8 mouse cellular contexts compared by ENCODE assay signal in the genomic region with DNA sequence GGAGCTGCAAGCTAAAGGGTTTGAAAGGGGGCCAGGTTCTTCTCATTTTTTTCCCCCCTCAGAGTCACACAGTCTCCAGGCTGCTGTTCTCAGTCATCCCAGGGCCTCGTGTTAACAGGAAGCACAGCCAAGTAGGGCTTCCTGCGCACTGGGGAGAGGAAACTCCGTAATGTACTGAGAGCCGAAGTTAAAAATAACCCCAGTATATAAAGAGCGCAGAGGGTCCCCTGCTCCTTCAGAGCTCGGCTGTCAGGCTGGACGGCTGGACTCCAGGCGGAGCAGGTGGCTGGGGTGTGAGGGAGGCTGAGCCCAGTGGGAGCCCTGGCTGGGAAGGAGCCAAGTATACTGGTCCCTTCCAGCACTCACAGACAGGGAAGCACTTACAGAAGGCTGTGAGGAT. TPM values are rescaled to one million over a fixed set of nuclear protein-coding genes. Genes with fewer than 3 reads are reported as not detected.
A peak's percentile ranks its signal among the peaks of the same experiment; 100 is the strongest.
DNase-seq lines count a peak whose midpoint lies in the region; TF ChIP-seq lines count a peak whose summit lies in the region.

No protein-coding gene starts in this region.

- whole genome bisulfite sequencing in spleen, adult 2 months, result 7% methylated on average over 8 of the region's 8 CpGs
- 62% methylated on average over 8 of the region's 8 CpGs for WGBS in embryonic facial prominence, embryonic 10.5 days
- 58% methylated on average over 8 of the region's 8 CpGs for WGBS in liver, adult 2 months

- H3K36me3 ChIP-seq in spleen, adult 2 months (ENCODE audit: control insufficient read depth, insufficient read depth, low read length), result no peaks in the 10 kb centered on the region
- H3K36me3 ChIP-seq in embryonic facial prominence, embryonic 10.5 days (replicated peaks), result no peaks in the 10 kb centered on the region
- H3K36me3 ChIP-seq in liver, adult 2 months (ENCODE audit: control insufficient read depth, insufficient read depth, low read length), result no peaks in the 10 kb centered on the region

- H3K9ac ChIP-seq in liver, adult 2 months (ENCODE audit: low read depth, low read length), result peak overlapping the region; percentile 34; the same call in 1 of the 2 replicates

- H3K4me1 ChIP-seq in spleen, adult 2 months (ENCODE audit: control insufficient read depth, insufficient read depth, insufficient read length), result peaks cover 12% of the 10 kb centered on the region
- no peaks in the 10 kb centered on the region for H3K4me1 ChIP-seq in embryonic facial prominence, embryonic 10.5 days
- peaks cover 7% of the 10 kb centered on the region; the same call in 1 of the 2 replicates for H3K4me1 ChIP-seq in liver, adult 2 months (ENCODE audit: control insufficient read depth, insufficient read depth, low read length)

- DNase-seq in spleen, adult 2 months (ENCODE audit: low read depth in 1 of 2, low spot score in 2 of 2), result peak in 1 of 2 experiments; percentile 48
- no peak for DNase-seq in spleen, postnatal 14 days (ENCODE audit: low spot score in 2 of 2)
- peak; percentile 12 for DNase-seq in embryonic facial prominence, embryonic 10.5 days (ENCODE audit: low spot score)
- DNase-seq in heart, adult 9 months (ENCODE audit: low spot score in 2 of 2), result peak; percentile 97 to 100
- peak; percentile 90 for DNase-seq in kidney, postnatal 10 days
- peak; percentile 51 for DNase-seq in liver, adult 2 months (ENCODE audit: extremely low read depth, low read depth, low spot score)
- DNase-seq in naive thymus-derived CD4-positive, alpha-beta T cell, adult 2 months (ENCODE audit: low read depth), result peak; percentile 83
- DNase-seq in thymus, postnatal 25 days, result peak; percentile 62

- no peak; the same call in 1 of the 2 replicates for TF ChIP-seq POLR2A in spleen, adult 2 months (IDR thresholded peaks at IDR 0.05; ENCODE audit: low read depth, low read length)
- TF ChIP-seq POLR2A in liver, adult 2 months (IDR thresholded peaks at IDR 0.05; ENCODE audit: extremely low read depth, insufficient read depth, low read length), result peak; percentile 78; the same call in 1 of the 2 replicates

- no peak for TF ChIP-seq CTCF in spleen, adult 2 months (IDR thresholded peaks at IDR 0.05; ENCODE audit: extremely low read depth, insufficient read depth, insufficient read length, insufficient replicate concordance)
- TF ChIP-seq CTCF in liver, adult 2 months (IDR thresholded peaks at IDR 0.05; ENCODE audit: low read depth, low read length), result no peak

- H3K9me3 ChIP-seq in embryonic facial prominence, embryonic 10.5 days, result no peaks in the 10 kb centered on the region

- peak overlapping the region; percentile 86 for H3K27ac ChIP-seq in spleen, adult 2 months (ENCODE audit: insufficient read depth, low read length)
- H3K27ac ChIP-seq in embryonic facial prominence, embryonic 10.5 days (replicated peaks), result no peak overlapping the region
- H3K27ac ChIP-seq in liver, adult 2 months (replicated peaks; ENCODE audit: insufficient read depth, low read depth, low read length), result peak overlapping the region; percentile 82

- H3K4me3 ChIP-seq in spleen, adult 2 months (ENCODE audit: extremely low read depth, insufficient read depth, insufficient read length), result no peak overlapping the region
- H3K4me3 ChIP-seq in embryonic facial prominence, embryonic 10.5 days, result no peak overlapping the region
- no peak overlapping the region for H3K4me3 ChIP-seq in liver, adult 2 months (ENCODE audit: insufficient read depth, low read depth, low read length)

- no peaks in the 10 kb centered on the region for H3K79me2 ChIP-seq in liver, adult 2 months (ENCODE audit: control insufficient read depth, insufficient read depth, low read length)

- H3K27me3 ChIP-seq in spleen, adult 2 months (ENCODE audit: control insufficient read depth, insufficient read depth, low read length), result no peaks in the 10 kb centered on the region
- H3K27me3 ChIP-seq in embryonic facial prominence, embryonic 10.5 days (replicated peaks; ENCODE audit: low read depth, poor library complexity, severe bottlenecking), result no peaks in the 10 kb centered on the region
- H3K27me3 ChIP-seq in liver, adult 2 months (ENCODE audit: control insufficient read depth, insufficient read depth, low read length), result no peaks in the 10 kb centered on the region

RNA-seq across cellular contexts. Expression of gene Gm10282, which starts 9.4 kb away (rescaled TPM):
- 1.4 and 1.7 TPM in 2 replicates for polyA plus RNA-seq in spleen, adult 2 months (2012; rRNA removed)
- 31.3 and 36.9 TPM in 2 replicates for polyA plus RNA-seq in embryonic facial prominence, embryonic 10.5 days (2016; fragmentation: Nextera tagmentation; extraction: Ambion mirVana)
- 0.54 and 1.0 TPM in 2 replicates for total RNA-seq in liver, adult 2 months (2014; rRNA removed)
- polyA plus RNA-seq in liver, adult 2 months (2012; rRNA removed), result 0.37 and 0.42 TPM in 2 replicates

RNA-seq across cellular contexts. Expression of gene Klf2, which starts 23.2 kb away (rescaled TPM):
- 219 and 378 TPM in 2 replicates for polyA plus RNA-seq in spleen, adult 2 months (2012; rRNA removed)
- 3.1 and 3.7 TPM in 2 replicates for polyA plus RNA-seq in embryonic facial prominence, embryonic 10.5 days (2016; fragmentation: Nextera tagmentation; extraction: Ambion mirVana)
- total RNA-seq in liver, adult 2 months (2014; rRNA removed), result 2.7 and 2.8 TPM in 2 replicates
- 4.4 and 6.0 TPM in 2 replicates for polyA plus RNA-seq in liver, adult 2 months (2012; rRNA removed)

RNA-seq across cellular contexts. Expression of gene Ap1m1, which starts 55.9 kb away (rescaled TPM):
- 97.4 and 105 TPM in 2 replicates for polyA plus RNA-seq in spleen, adult 2 months (2012; rRNA removed)
- polyA plus RNA-seq in embryonic facial prominence, embryonic 10.5 days (2016; fragmentation: Nextera tagmentation; extraction: Ambion mirVana), result 139 and 144 TPM in 2 replicates
- 7.9 and 14.9 TPM in 2 replicates for total RNA-seq in liver, adult 2 months (2014; rRNA removed)
- 38.9 and 39.4 TPM in 2 replicates for polyA plus RNA-seq in liver, adult 2 months (2012; rRNA removed)

Comparison
In these comparisons a context has a peak if more than half of its experiments do, and no peak if none do; other contexts are left out.
1. DNase-seq: peak in embryonic facial prominence, embryonic 10.5 days (single experiment), heart, adult 9 months (2 of 2), kidney, postnatal 10 days (single experiment), liver, adult 2 months (single experiment), naive thymus-derived CD4-positive, alpha-beta T cell, adult 2 months (single experiment) and thymus, postnatal 25 days (single experiment); none in spleen, postnatal 14 days (0 of 2).
2. RNA of gene Gm10282, which starts 9.4 kb away (polyA plus RNA-seq): 31.3 to 36.9 TPM in embryonic facial prominence, embryonic 10.5 days; 1.4 to 1.7 TPM in spleen, adult 2 months and 0.37 to 0.42 TPM in liver, adult 2 months; every median in the first group is over 10 times any median in the second.
3. RNA of gene Klf2, which starts 23.2 kb away (polyA plus RNA-seq): 219 to 378 TPM in spleen, adult 2 months; 4.4 to 6.0 TPM in liver, adult 2 months and 3.1 to 3.7 TPM in embryonic facial prominence, embryonic 10.5 days; every median in the first group is over 10 times any median in the second.